Mouse (Mus musculus) CD8-positive naive resting alpha-beta T cell, adult 57 days (primary cell): ENCODE data around the gene Samt1. TPM values are rescaled to one million over a fixed set of nuclear protein-coding genes. Genes with fewer than 3 reads are reported as not detected.

Experiments
- total RNA-seq: library from RNA; stranded (reverse); gene quantifications from one replicate; pipeline ENCODE4 v1.2.4, GENCODE M21; 2023

Gene Samt1
- total RNA-seq: not detected

GRCm38 (mm10) chrX:154012540-154012939 is at the start of gene Samt1:
TSS of gene Samt1 (minus strand) at chrX:154012640.

GRCm38 (mm10) chrX:154054939-154055338 is 42.5 kb upstream of the Samt1 start, which contains the start of gene Gm10057:
TSS of gene Gm10057 (minus strand) at chrX:154055039.

GRCm38 (mm10) chrX:154033727-154034126 is 21.3 kb upstream of the Samt1 start, which contains the start of gene 4921511M17Rik:
TSS of gene 4921511M17Rik (minus strand) at chrX:154033827.

Other genes with a start within 250 kb of the Samt1 start
- gene Spin2c, start 180.4 kb downstream of the Samt1 start, total RNA-seq: 3.7 TPM
- not detected for gene 4921511M17Rik, start 21.2 kb upstream of the Samt1 start, total RNA-seq
- not detected for gene Gm10057, start 42.4 kb upstream of the Samt1 start, total RNA-seq
- gene Gm15140, start 108.0 kb upstream of the Samt1 start, total RNA-seq: not detected